Mouse (Mus musculus) C2C12 (cell line): Measurements from ENCODE around the gene Tbc1d22a. TPM values are rescaled to one million over a fixed set of nuclear protein-coding genes. Genes with fewer than 3 reads are reported as not detected.

Experiments
- H3K27me3 ChIP-seq: one replicate; pipeline ENCODE4 v1.6.1; 2011; ENCODE audit not compliant: control insufficient read depth, insufficient read depth, insufficient read length
- H3K36me3 ChIP-seq: one replicate; pipeline ENCODE4 v1.6.1; 2011; ENCODE audit not compliant: control insufficient read depth, insufficient read depth
- H3K4me3 ChIP-seq: one replicate; pipeline ENCODE4 v1.5.1; 2011; ENCODE audit warnings: mild to moderate bottlenecking, control low read depth; ENCODE audit not compliant: poor library complexity, insufficient read depth, severe bottlenecking
- H3K79me2 ChIP-seq: one replicate; pipeline ENCODE4 v1.6.1; 2011; ENCODE audit not compliant: control insufficient read depth, insufficient read depth
- H3K79me3 ChIP-seq: one replicate; pipeline ENCODE4 v1.6.1; 2011; ENCODE audit warnings: low read depth, control low read depth
- H3ac ChIP-seq: one replicate; pipeline ENCODE3; 2011; ENCODE audit warnings: low read depth; ENCODE audit not compliant: control insufficient read depth, insufficient read length
- CEBPB ChIP-seq: IDR thresholded peaks from one replicate; pipeline ENCODE4 v1.6.1; 2011; ENCODE audit warnings: low read depth, mild to moderate bottlenecking, control low read depth, moderate library complexity
- CTCF ChIP-seq: IDR thresholded peaks from one replicate; pipeline ENCODE4 v1.5.1; 2011; ENCODE audit not compliant: control insufficient read depth, insufficient read depth, insufficient read length
- FOSL1 ChIP-seq: IDR thresholded peaks from one replicate; pipeline ENCODE4 v1.8.0; 2011; ENCODE audit warnings: mild to moderate bottlenecking, low read length; ENCODE audit not compliant: poor library complexity, insufficient read depth, severe bottlenecking
- MAX ChIP-seq: IDR thresholded peaks from one replicate; pipeline ENCODE4 v1.6.1; 2011; ENCODE audit warnings: mild to moderate bottlenecking, control low read depth
- MYOD1 ChIP-seq: IDR thresholded peaks from one replicate; pipeline ENCODE4 v1.6.1; 2011; ENCODE audit warnings: low read depth; ENCODE audit not compliant: control insufficient read depth, insufficient read length
- MYOG ChIP-seq: IDR thresholded peaks from one replicate; pipeline ENCODE4 v1.6.1; 2011; ENCODE audit not compliant: control insufficient read depth, insufficient read length; ENCODE audit errors: extremely low read depth
- USF1 ChIP-seq: IDR thresholded peaks from one replicate; pipeline ENCODE4 v1.6.1; 2011; ENCODE audit warnings: low read depth, mild to moderate bottlenecking, control low read depth, moderate library complexity
- polyA plus RNA-seq: library from polyadenylated mRNA; unstranded; fragments of >200 nt; fragmentation: generic; extraction: Trizol; gene quantifications from one replicate; pipeline ENCODE4 v1.2.1, GENCODE M21; 2012; ENCODE audit warnings: missing spikeins

Gene Tbc1d22a
- polyA plus RNA-seq, 1 experiment: 19.7 TPM

DNA sequence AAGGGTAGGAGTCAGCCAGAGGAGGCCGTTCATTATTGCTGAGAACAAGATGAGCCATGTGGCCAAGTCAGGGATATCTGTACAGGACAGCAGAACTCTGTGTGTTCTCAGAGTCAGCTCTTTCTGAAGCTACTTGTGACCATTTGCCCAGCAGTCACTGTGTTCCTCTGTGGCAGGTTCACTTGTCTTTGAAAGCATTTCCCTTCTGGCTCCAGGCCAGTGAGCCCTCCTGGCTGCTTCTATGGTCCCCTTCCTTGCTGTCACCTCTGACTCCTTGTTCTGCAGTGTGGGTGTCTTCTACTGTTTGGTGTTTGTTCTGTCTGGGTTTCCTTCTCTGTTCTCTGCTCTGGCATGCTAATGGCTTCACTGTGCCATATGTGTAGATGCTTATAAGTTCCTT, 121.5 kb downstream of the Tbc1d22a start:
- Histone ChIP-seq H3K27me3 (no peaks in the 10 kb centered on the region), H3ac (no peak overlapping the region), H3K4me3 (no peak overlapping the region), H3K79me3 (no peaks in the 10 kb centered on the region), H3K36me3 (no peaks in the 10 kb centered on the region), H3K79me2 (no peaks in the 10 kb centered on the region)
- TF ChIP-seq FOSL1 (no peak), USF1 (no peak), MAX (no peak)

DNA sequence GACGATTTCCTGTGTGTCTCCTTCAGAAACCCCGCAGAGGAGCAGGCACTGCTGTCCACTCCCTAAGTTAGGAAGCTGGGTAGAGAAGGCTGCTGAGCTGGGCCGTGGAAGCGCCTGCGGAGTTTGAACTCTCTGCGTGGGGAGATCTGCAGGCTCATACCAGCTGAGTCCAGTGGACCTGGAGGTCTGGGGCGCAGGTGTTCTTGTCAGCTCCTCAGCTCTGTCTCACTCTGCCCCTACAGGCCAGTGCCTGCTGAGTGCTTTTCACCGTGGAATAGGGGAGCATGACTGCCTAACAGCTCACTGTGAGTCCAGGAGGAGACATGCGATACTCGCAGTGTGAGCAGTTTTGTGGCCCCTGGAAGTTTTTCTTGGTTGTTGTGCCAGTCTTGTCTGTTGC, 123.5 kb downstream of the Tbc1d22a start:
- TF ChIP-seq MYOD1 (no peak), USF1 (no peak), MAX (no peak), MYOG (no peak), CTCF (no peak), FOSL1 (no peak), CEBPB (no peak)
- H3K27me3 ChIP-seq: no peaks in the 10 kb centered on the region
- no peaks in the 10 kb centered on the region for H3K79me2 ChIP-seq
- no peaks in the 10 kb centered on the region for H3K36me3 ChIP-seq
- H3K4me3 ChIP-seq: no peak overlapping the region
- H3ac ChIP-seq: no peak overlapping the region
- H3K79me3 ChIP-seq: no peaks in the 10 kb centered on the region

DNA sequence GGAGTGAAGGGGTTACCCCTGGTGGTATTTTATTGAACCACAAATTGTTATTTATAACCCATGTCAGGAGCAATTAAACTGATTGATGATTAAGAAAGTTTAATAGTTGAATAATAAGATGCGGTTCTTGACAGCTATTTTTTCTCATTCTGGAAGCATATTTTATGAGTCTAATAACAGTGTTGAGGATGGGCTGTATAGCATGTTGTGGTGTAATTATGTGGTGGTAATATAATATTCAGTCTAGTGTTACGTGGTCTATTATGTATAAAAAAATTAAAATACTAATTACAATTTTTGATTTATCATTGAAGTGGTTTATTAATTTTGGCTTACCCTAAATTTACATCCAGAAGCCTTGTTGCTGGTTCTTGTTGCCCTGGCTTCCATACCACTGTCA, 125.5 kb downstream of the Tbc1d22a start:
- H3K4me3 ChIP-seq: no peak overlapping the region
- no peak overlapping the region for H3ac ChIP-seq
- H3K79me3 ChIP-seq: no peaks in the 10 kb centered on the region
- H3K27me3 ChIP-seq: no peaks in the 10 kb centered on the region
- no peaks in the 10 kb centered on the region for H3K36me3 ChIP-seq
- H3K79me2 ChIP-seq: no peaks in the 10 kb centered on the region
- TF ChIP-seq CTCF: no peak
- TF ChIP-seq MYOG: no peak
- TF ChIP-seq MAX: no peak
- TF ChIP-seq USF1: no peak
- TF ChIP-seq MYOD1: no peak
- no peak for TF ChIP-seq FOSL1
- no peak for TF ChIP-seq CEBPB

DNA sequence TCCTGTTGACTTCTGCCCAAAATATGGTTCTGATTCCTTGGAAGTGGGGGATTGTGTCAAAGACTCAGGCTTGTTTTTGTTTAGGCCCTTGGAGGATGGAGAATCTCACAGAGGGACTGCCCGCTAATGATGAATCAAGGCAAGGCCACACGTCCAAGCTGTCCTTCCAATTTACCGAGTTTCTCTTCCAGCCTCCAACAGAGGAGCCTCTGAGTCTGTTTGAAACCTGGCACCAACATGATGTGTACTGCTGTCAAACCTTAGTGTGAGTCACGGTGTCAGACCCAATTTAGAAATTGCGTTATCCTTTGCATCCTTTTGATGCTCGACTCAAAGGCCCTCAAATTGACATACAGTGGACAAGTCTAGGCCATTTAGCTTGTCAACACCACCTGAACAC, 126.5 kb downstream of the Tbc1d22a start:
- TF ChIP-seq CEBPB (no peak), MYOG (no peak), CTCF (no peak), USF1 (no peak), MYOD1 (no peak), FOSL1 (no peak), MAX (no peak)
- no peak overlapping the region for H3K4me3 ChIP-seq
- no peaks in the 10 kb centered on the region for H3K79me2 ChIP-seq
- no peaks in the 10 kb centered on the region for H3K79me3 ChIP-seq
- no peaks in the 10 kb centered on the region for H3K36me3 ChIP-seq
- H3K27me3 ChIP-seq: no peaks in the 10 kb centered on the region
- H3ac ChIP-seq: no peak overlapping the region

DNA sequence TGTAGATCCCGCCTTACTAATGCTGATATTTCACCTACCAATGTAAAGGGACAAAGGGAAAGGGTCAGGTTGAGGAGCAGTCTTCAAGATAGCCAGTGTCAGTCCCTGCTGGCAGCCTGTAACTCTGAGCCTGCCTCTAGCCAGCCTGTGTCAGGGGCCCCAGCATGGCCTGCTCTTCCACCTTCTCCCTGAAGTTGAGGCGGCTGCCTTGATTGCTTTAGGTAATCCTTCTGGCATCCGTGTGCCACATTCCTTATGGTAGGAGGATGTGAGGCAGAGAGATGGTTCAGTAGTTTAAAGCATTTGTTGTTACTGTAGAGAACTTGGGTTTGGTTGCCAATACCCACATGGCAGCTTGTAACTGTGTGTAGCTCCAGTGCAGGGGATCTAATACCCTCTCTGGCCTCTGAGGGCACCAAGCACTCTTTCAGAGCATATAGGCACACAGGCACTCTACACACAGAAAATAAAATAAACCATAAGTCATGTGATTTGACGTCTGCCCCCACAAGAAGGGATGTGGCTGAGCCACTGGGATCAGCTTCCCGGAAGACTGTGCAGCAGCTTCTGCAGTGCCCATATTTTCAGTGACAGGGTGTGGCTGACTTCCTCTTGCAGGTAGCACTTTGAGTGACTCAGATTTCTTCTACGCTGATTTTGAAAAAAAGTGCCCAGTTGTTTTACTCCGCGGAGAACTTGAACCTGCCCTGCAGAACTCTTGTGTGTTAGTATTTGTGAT, 128.5 kb downstream of the Tbc1d22a start:
- H3K27me3 ChIP-seq: no peaks in the 10 kb centered on the region
- H3K4me3 ChIP-seq: no peak overlapping the region
- no peak overlapping the region for H3ac ChIP-seq
- H3K79me3 ChIP-seq: no peaks in the 10 kb centered on the region
- TF ChIP-seq MYOG: no peak
- no peak for TF ChIP-seq MYOD1
- no peaks in the 10 kb centered on the region for H3K36me3 ChIP-seq
- H3K79me2 ChIP-seq: no peaks in the 10 kb centered on the region

DNA sequence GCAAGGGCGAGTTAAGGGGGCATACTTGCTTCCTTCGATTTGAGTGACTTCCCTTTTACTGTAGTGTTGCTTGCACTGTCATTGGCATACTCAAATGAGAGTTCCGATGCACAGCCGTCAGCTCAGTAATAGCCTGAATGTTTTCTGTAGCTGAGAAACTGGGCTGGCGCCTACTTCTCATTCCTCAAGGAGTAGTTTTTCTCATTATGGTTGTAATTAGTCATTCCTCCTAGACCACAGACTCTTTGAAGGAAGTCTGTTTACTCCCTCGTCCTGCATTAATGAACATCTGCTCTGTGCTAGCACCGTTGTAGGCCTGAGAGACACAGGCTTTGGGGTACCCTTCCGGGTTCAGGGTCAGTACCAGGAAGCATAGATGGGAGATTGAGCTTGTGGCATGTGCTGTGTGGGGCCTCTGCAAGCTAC, 130.7 kb downstream of the Tbc1d22a start:
- TF ChIP-seq USF1 (no peak), CEBPB (no peak), MAX (no peak)
- Histone ChIP-seq H3K27me3 (no peaks in the 10 kb centered on the region), H3K79me3 (no peaks in the 10 kb centered on the region), H3ac (no peak overlapping the region), H3K79me2 (no peaks in the 10 kb centered on the region), H3K4me3 (no peak overlapping the region), H3K36me3 (no peaks in the 10 kb centered on the region)
